In genomic region chr11:94404641-94405260, GRCm38 (mm10) we compare ENCODE assay signal across 7 mouse cellular contexts. TPM values are rescaled to one million over a fixed set of nuclear protein-coding genes. Genes with fewer than 3 reads are reported as not detected.
A peak's percentile ranks its signal among the peaks of the same experiment; 100 is the strongest.
DNase-seq lines count a peak whose midpoint lies in the region; ATAC-seq and TF ChIP-seq lines count a peak whose summit lies in the region.

No protein-coding gene starts in this region.

- peak; percentile 73 for ATAC-seq in frontal cortex, adult (ENCODE audit: low TSS enrichment)
- ATAC-seq in inflammation-experienced regulatory T-cells, adult 6 months: peak; percentile 72
- peak; percentile 43; the same call in 1 of the 2 replicates for ATAC-seq in midbrain, embryonic 11.5 days (ENCODE audit: low FRiP score)

- WGBS in cerebellum, adult 2 months: 18% methylated on average over 11 of the region's 11 CpGs
- 24% methylated on average over 11 of the region's 11 CpGs for WGBS in midbrain, embryonic 11.5 days

- H3K27me3 ChIP-seq in cerebellum, adult 2 months (ENCODE audit: control insufficient read depth, insufficient read depth, low read length): no peaks in the 10 kb centered on the region
- H3K27me3 ChIP-seq in midbrain, embryonic 11.5 days (ENCODE audit: control insufficient read depth, insufficient read depth, low read length): no peaks in the 10 kb centered on the region

- no peaks in the 10 kb centered on the region for H3K36me3 ChIP-seq in midbrain, embryonic 11.5 days (ENCODE audit: control insufficient read depth, insufficient read depth, low read length)

- peaks cover 6% of the 10 kb centered on the region; the same call in 1 of the 2 replicates for H3K4me1 ChIP-seq in cerebellum, adult 2 months (ENCODE audit: control insufficient read depth, insufficient read depth, low read length)
- peaks cover 18% of the 10 kb centered on the region for H3K4me1 ChIP-seq in midbrain, embryonic 11.5 days (ENCODE audit: control insufficient read depth, insufficient read depth, low read length)

- H3K27ac ChIP-seq in cerebellum, adult 2 months (ENCODE audit: insufficient read depth, low read length): no peak overlapping the region
- H3K27ac ChIP-seq in left cerebral cortex, adult 2 months: peak overlapping the region; percentile 84
- H3K27ac ChIP-seq in midbrain, embryonic 11.5 days (ENCODE audit: low read depth, low read length): no peak overlapping the region

- no peak overlapping the region for H3K4me2 ChIP-seq in midbrain, embryonic 11.5 days

- no peak overlapping the region for H3K9ac ChIP-seq in midbrain, embryonic 11.5 days (ENCODE audit: low read length)

- no peak overlapping the region for H3K4me3 ChIP-seq in cerebellum, adult 2 months (replicated peaks; ENCODE audit: insufficient read depth, low read depth, low read length)
- H3K4me3 ChIP-seq in left cerebral cortex, adult 2 months: no peak overlapping the region
- no peak overlapping the region for H3K4me3 ChIP-seq in midbrain, embryonic 11.5 days (ENCODE audit: low read depth, low read length)

- peak; percentile 74 for DNase-seq in ZHBTc4 (ENCODE audit: low read depth, low spot score)
- peak; percentile 84 to 95 for DNase-seq in cerebellum, adult 2 months
- peak; percentile 78 to 92 for DNase-seq in left cerebral cortex, adult 2 months (ENCODE audit: extremely low spot score in 1 of 2, low spot score in 2 of 2)
- DNase-seq in midbrain, embryonic 11.5 days (ENCODE audit: low spot score, missing footprints): peak; percentile 98
- DNase-seq in spleen, adult 18-20 months: peak; percentile 43 to 82

- intact Hi-C loops in left cerebral cortex, adult 2 months (cut with DNase I): loop anchor here (2.0 to 5.0 kb wide), 4 partner anchors 64 to 167 kb away; partner anchors contain the start of gene Ankrd40

- peak; percentile 97 for TF ChIP-seq CTCF in cerebellum, adult 2 months (IDR thresholded peaks at IDR 0.05; ENCODE audit: borderline replicate concordance, insufficient read depth, low read depth, low read length)
- TF ChIP-seq CTCF in left cerebral cortex, adult 2 months (IDR thresholded peaks at IDR 0.05): peak; percentile 94

- no peaks in the 10 kb centered on the region for H3K9me3 ChIP-seq in midbrain, embryonic 11.5 days (ENCODE audit: control insufficient read depth, low read length)

- no peak for TF ChIP-seq POLR2A in cerebellum, adult 2 months (IDR thresholded peaks at IDR 0.05; ENCODE audit: borderline replicate concordance, insufficient read depth, low read length)

RNA-seq across cellular contexts. Expression of gene Abcc3, which starts 12.0 kb away (rescaled TPM):
- polyA plus RNA-seq in cerebellum, adult 2 months (2012; rRNA removed): 0.64 and 0.71 TPM in 2 replicates
- polyA plus RNA-seq in inflammation-experienced regulatory T-cells, adult 6 months (2017; shearing (Covaris generic)): 1 to 10 TPM in 2 of 3 experiments, under 1 TPM in 1; 0.70 to 4.0 (median 1.9) TPM
- 1 to 10 TPM; 1.6 to 2.4 TPM for total RNA-seq in left cerebral cortex, adult 2 months (2021)
- 0.47 and 0.49 TPM in 2 replicates for polyA plus RNA-seq in midbrain, embryonic 11.5 days (2014; fragmentation: Nextera tagmentation; extraction: Ambion mirVana)
